Mouse (Mus musculus) hindbrain, postnatal 0 days (tissue): Measurements from ENCODE around the gene Shank2. TPM values are rescaled to one million over a fixed set of nuclear protein-coding genes. Genes with fewer than 3 reads are reported as not detected.

Experiments
- ATAC-seq: fragments of 200-750 bp; cut with Nextera tagmentation; 2 replicates; pipeline ENCODE4 v1.8.0; 2017; ENCODE audit warnings: mild to moderate bottlenecking, moderate TSS enrichment, moderate library complexity
- DNase-seq: peaks from one replicate; pipeline ENCODE4 v3.0.0-alpha.2; 2015; ENCODE audit warnings: low spot score
- H3K27ac ChIP-seq: fragments of 300-500 bp; sonication (generic); 2 replicates; pipeline ENCODE4 v1.5.1; 2014; ENCODE audit warnings: mild to moderate bottlenecking
- H3K27me3 ChIP-seq: fragments of 300-500 bp; sonication (generic); 2 replicates; pipeline ENCODE4 v1.6.1; 2014; ENCODE audit warnings: low read length, mixed read lengths; ENCODE audit not compliant: insufficient read depth
- H3K36me3 ChIP-seq: fragments of 300-500 bp; sonication (generic); 2 replicates; pipeline ENCODE4 v1.6.1; 2014; ENCODE audit warnings: low read length, mixed read lengths; ENCODE audit not compliant: insufficient read depth
- H3K4me1 ChIP-seq: fragments of 300-500 bp; sonication (generic); 2 replicates; pipeline ENCODE4 v1.6.1; 2014; ENCODE audit warnings: antibody characterized with exemption, low read length, mixed read lengths; ENCODE audit not compliant: insufficient read depth
- H3K4me2 ChIP-seq: fragments of 300-500 bp; sonication (generic); 2 replicates; pipeline ENCODE4 v1.6.1; 2014; ENCODE audit warnings: low read depth, mild to moderate bottlenecking, low read length, moderate library complexity, mixed read lengths
- H3K4me3 ChIP-seq: fragments of 300-500 bp; sonication (generic); 2 replicates; pipeline ENCODE4 v1.5.1; 2014; ENCODE audit warnings: low read length
- H3K9ac ChIP-seq: fragments of 300-500 bp; sonication (generic); replicated peaks from 2 replicates; pipeline ENCODE4 v1.6.1; 2014; ENCODE audit warnings: mild to moderate bottlenecking, low read length, moderate library complexity, mixed read lengths
- H3K9me3 ChIP-seq: fragments of 300-500 bp; sonication (generic); 2 replicates; pipeline ENCODE4 v1.6.1; 2016; ENCODE audit warnings: low read length, mixed read lengths
- CTCF ChIP-seq: IDR thresholded peaks from 2 replicates; pipeline ENCODE4 v1.5.1; 2016; ENCODE audit warnings: antibody characterized with exemption, control low read depth, low read depth
- WGBS: fragments of 180-500 bp; shearing (Covaris S2); extraction: QIAGEN DNeasy Blood & Tissue Kit; methylation state at CpG from one replicate; pipeline ENCODE4 v1.1.7; 2014; 5-methylcytosine and 5-hydroxymethylcytosine counted together
- polyA plus RNA-seq: library from polyadenylated mRNA; unstranded; fragments of >200 nt; fragmentation: Nextera tagmentation; extraction: Ambion mirVana; gene quantifications from 2 replicates; pipeline ENCODE4 v1.2.1, GENCODE M21; 2015
- total RNA-seq: library from RNA; depleted of rRNA; stranded (reverse); fragments of >200 nt; gene quantifications from 2 replicates; pipeline ENCODE4 v1.2.3, GENCODE M21; 2014

The Shank2 gene
- total and polyA plus RNA-seq, 2 experiments from 2014 or later = 8.4 to 28.0 TPM

DNA sequence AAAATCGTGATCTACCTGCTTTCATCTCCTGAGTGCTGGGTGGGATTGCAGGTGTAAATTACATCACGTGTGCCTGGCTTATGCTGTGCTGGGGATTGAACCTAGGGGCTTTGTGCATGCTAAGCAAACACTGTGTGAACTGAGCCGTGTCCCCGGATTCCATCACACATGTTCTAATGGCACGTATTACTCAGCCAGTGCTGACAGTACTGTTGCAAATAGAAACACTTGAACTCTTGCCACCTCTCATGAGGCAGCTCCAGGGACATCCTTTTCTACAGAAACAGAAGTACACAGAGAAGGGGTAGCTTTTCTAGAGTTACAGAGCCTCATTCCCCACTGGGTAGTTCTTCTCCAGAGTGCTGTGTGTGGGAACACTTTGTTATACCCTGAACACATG, 168.5 kb downstream of the Shank2 start:
- H3K9ac ChIP-seq = no peak overlapping the region
- H3K27ac ChIP-seq = no peak overlapping the region
- H3K4me2 ChIP-seq = no peak overlapping the region
- no peak for TF ChIP-seq CTCF
- H3K4me1 ChIP-seq = peaks cover 10% of the 10 kb centered on the region; the same call in 1 of the 2 replicates
- no peaks in the 10 kb centered on the region for H3K36me3 ChIP-seq
- H3K27me3 ChIP-seq = no peaks in the 10 kb centered on the region
- no peak for ATAC-seq
- DNase-seq = no peak
- 59% methylated on average over 5 of the region's 5 CpGs for WGBS
- no peaks in the 10 kb centered on the region for H3K9me3 ChIP-seq
- H3K4me3 ChIP-seq = no peak overlapping the region

DNA sequence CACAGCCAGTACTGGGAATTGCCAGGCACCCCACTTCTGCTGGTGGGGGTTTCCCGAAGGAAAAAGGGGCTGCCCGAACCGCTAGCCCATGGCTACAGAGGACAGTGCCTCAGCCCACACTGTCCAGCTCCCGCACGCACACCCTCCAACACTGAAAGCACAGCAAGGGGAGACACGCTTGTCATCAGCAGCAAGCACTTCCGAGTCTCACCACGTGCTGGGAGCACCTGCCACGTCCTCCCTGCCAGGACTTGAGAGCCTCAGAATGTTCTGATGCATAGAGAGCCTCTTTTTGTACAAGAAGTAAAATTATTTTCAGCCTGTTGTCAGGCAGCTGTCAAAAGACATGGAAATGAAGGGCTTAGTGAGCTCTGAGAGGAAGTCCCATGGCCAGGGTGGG, 169.0 kb downstream of the Shank2 start:
- H3K9ac ChIP-seq = no peak overlapping the region
- no peaks in the 10 kb centered on the region for H3K9me3 ChIP-seq
- no peak for TF ChIP-seq CTCF
- no peak overlapping the region for H3K27ac ChIP-seq
- ATAC-seq = no peak
- H3K27me3 ChIP-seq = no peaks in the 10 kb centered on the region
- H3K4me3 ChIP-seq = no peak overlapping the region
- no peak for DNase-seq
- 66% methylated on average over 9 of the region's 9 CpGs for WGBS
- no peaks in the 10 kb centered on the region for H3K36me3 ChIP-seq
- no peak overlapping the region for H3K4me2 ChIP-seq
- H3K4me1 ChIP-seq = peaks cover 10% of the 10 kb centered on the region

DNA sequence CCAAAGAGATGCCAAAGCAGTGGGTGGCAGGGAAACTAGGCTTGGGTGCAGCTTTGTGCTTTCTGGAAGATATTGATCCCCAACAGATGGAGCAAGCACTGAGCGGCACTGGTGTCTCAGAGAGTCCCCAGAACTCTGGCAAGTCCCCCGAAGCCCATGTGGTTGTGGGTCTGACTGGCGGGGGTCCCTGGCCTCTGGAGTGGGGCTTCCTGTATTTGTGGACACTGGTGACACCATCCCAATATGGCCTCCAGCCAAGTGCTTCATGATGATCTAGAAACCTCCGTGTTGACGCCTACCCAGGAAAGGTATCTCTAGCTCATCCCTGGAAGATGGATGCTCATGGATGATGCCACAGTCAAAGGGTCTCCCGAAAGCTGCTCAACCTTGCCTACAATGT, 172.1 kb downstream of the Shank2 start:
- H3K4me3 ChIP-seq = no peak overlapping the region
- no peak overlapping the region for H3K9ac ChIP-seq
- ATAC-seq (no peak), DNase-seq (no peak)
- H3K9me3 ChIP-seq = no peaks in the 10 kb centered on the region
- H3K27me3 ChIP-seq = no peaks in the 10 kb centered on the region
- H3K4me1 ChIP-seq = peaks cover 10% of the 10 kb centered on the region
- H3K36me3 ChIP-seq = no peaks in the 10 kb centered on the region
- no peak overlapping the region for H3K4me2 ChIP-seq
- WGBS = 91% methylated on average over 6 of the region's 6 CpGs
- no peak overlapping the region for H3K27ac ChIP-seq
- TF ChIP-seq CTCF = no peak

DNA sequence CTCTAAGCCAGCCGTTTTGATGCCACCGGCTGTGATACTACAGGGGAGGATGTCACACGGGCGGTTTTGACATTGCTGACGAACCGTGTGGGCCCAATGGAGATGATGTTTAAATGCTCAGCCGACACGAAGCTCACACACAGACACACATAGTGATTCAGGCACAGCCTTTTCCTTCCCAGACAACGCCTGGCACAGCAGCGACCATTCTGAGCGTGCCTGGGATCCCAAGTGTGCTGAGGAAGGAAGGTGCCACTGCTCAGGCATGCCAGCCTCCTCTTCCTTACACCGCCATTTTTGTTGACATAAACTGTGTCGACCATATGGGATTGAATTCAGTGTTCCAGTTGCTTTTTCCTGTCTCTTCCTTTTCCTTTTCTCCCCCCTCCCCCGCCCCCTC, 172.6 kb downstream of the Shank2 start:
- no peaks in the 10 kb centered on the region for H3K9me3 ChIP-seq
- H3K27ac ChIP-seq = peak overlapping the region; percentile 86; the same call in 1 of the 2 replicates
- H3K9ac ChIP-seq = no peak overlapping the region
- H3K4me2 ChIP-seq = no peak overlapping the region
- peaks cover 10% of the 10 kb centered on the region for H3K4me1 ChIP-seq
- no peak for DNase-seq
- H3K4me3 ChIP-seq = no peak overlapping the region
- no peaks in the 10 kb centered on the region for H3K36me3 ChIP-seq
- no peak for ATAC-seq
- TF ChIP-seq CTCF = no peak
- H3K27me3 ChIP-seq = no peaks in the 10 kb centered on the region
- 63% methylated on average over 14 of the region's 14 CpGs for WGBS

DNA sequence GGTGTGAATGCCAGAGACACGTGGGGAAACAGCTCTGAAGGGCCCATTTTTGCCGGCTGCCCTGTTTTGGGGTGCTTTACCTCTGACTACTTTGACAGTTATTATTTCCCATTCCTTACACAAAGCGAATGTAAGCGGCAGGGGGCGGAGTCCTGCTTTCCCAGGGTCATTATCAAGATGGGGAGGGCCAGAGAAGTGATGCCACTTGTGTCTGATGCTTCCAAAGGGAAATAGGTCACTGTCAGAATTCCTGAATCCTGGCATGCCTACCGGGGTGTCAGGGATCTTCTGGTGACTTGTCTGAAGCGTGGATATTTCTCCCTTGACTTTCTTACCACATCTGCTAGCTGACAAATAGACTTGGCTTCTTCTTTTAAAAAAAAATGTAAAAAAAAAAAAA, 173.3 kb downstream of the Shank2 start:
- H3K4me2 ChIP-seq = peak overlapping the region; percentile 65
- peak overlapping the region; percentile 46 for H3K4me3 ChIP-seq
- DNase-seq (peak; percentile 27), ATAC-seq (no peak)
- H3K9ac ChIP-seq = peak overlapping the region; percentile 58
- peak overlapping the region; percentile 86 for H3K27ac ChIP-seq
- H3K36me3 ChIP-seq = no peaks in the 10 kb centered on the region
- TF ChIP-seq CTCF = no peak
- 19% methylated on average over 7 of the region's 7 CpGs for WGBS
- peaks cover 10% of the 10 kb centered on the region for H3K4me1 ChIP-seq
- H3K9me3 ChIP-seq = no peaks in the 10 kb centered on the region
- H3K27me3 ChIP-seq = no peaks in the 10 kb centered on the region

DNA sequence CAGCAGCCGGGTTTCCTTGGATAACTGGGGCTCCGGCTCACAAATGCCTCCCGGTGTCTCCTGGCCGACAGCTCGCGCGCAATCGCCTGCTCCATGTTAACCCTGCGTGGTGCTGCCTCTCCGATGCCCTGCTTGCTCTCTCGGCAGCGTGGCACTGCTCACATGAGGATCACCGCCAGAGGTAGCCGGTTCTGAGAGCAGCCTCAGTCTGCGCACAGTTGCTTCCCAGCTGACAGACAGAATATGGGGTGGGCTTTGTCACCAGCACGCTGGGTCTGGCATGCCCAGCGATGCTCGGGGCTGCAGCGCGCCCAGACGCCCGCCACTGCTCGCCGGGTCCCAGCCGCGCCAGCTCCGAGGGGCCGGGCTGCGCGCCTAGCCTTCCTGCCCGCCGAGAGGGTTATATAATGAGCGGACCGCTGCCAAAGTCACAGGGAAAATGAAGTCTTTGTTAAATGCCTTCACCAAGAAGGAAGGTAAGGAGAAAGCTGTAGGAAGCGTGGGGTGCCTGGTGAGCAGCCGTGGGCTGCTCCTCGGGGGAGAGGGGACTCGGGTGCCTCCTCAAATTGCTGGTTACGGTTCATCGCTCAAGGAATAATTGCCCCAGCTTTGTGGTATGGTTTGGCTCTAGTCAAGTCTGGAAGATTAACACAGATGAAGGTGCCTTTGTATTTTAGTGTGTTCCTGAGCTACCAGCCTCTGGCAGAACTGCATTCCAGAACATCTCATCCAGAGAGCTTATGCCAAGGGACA, 173.9 kb downstream of the Shank2 start:
- Histone ChIP-seq H3K9me3 (no peaks in the 10 kb centered on the region), H3K36me3 (no peaks in the 10 kb centered on the region), H3K4me1 (peaks cover 10% of the 10 kb centered on the region), H3K4me2 (peak overlapping the region; percentile 65), H3K27ac (peak overlapping the region; percentile 86), H3K27me3 (no peaks in the 10 kb centered on the region), H3K9ac (peak overlapping the region; percentile 58), H3K4me3 (peak overlapping the region; percentile 46)
- ATAC-seq (peak; percentile 87), DNase-seq (peak; percentile 80)
- WGBS = 2% methylated on average over 40 of the region's 40 CpGs
- peak; percentile 60 for TF ChIP-seq CTCF

DNA sequence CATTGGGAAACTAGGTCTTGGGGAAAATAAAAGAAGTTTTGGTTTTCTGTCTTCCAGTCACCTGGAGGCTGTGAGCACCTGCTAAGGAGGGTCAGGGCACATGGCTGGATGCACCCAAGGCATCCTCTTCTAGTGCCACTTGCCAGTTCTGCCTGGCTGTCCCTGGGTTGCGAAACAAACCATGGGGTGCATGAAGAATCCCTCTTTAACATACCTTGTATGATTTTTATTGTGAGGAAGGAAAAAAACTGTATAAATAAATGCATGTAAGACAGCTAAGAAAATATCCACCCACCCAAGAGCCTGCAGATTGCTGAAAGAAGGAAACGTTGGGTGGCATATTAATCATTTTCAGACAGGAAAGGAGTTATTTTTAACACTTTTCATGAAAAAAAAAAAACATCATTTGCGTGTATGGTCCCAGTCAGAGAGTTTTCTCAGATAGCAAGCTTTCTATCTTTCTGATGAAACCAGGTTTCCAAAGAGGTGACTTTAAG, 174.6 kb downstream of the Shank2 start:
- WGBS = 55% methylated on average over 3 of the region's 3 CpGs
- Histone ChIP-seq H3K9ac (peak overlapping the region; percentile 58), H3K27ac (peak overlapping the region; percentile 86; the same call in 1 of the 2 replicates), H3K4me1 (peaks cover 10% of the 10 kb centered on the region), H3K9me3 (no peaks in the 10 kb centered on the region), H3K4me3 (peak overlapping the region; percentile 46), H3K4me2 (peak overlapping the region; percentile 65), H3K36me3 (no peaks in the 10 kb centered on the region), H3K27me3 (no peaks in the 10 kb centered on the region)
- no peak for TF ChIP-seq CTCF
- no peak for DNase-seq
- no peak for ATAC-seq
